Mouse (Mus musculus): ENCODE measurements around the gene Camk2d.

DNA sequence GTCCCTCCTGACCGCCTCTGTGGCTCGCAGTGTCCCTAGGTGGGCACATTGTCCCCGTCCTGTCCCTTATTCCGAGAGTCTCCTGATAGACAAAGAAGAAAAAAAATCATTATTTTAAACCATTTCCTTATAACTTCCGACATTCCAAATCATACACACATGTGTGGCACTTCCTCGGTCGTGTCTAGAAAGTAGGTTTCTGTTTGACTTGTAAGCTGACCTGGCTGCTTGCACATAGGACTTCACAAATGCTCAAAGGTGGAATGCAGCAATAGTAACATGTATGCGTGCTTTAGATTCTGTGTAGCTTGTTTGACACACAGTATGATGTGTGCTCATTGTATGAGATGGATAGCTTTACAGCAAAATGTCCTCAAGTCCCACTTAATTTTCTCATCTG is 63.1 kb downstream of the Camk2d start:
- TF ChIP-seq POLR2A (IDR thresholded peaks at IDR 0.05; ENCODE audit: control insufficient read depth, low read depth, low read length), result no peak
- no peak for TF ChIP-seq CTCF (IDR thresholded peaks at IDR 0.05; ENCODE audit: control insufficient read depth, insufficient read depth, insufficient replicate concordance, low read depth, low read length)
